Mouse (Mus musculus) kidney, postnatal 14 days (tissue): ENCODE measurements around the gene Cd247.

ENCODE experiments used
- DNase-seq: peaks from one replicate; pipeline ENCODE4 v3.0.0; 2022; ENCODE audit warnings: mixed read lengths

Cd247 gene

DNA sequence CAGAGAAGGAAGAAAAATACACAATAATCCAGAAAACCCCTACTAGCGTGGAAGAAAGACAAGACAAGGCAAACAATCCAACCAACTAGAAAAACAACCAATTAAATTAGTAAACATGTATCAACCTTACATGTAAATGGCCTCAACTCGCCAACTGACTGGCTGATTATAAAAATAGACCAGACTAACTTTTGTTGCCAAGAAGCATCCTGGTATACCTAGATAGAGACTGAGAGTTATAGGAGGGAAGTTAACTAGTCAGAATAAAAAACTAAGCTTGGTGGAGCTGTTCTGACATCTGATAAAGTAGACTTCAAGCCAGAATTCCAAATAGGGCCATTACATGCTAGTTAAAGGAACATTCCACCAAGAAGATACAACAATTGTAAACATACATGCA is 136.7 kb downstream of the Cd247 start:
- DNase-seq, result no peak
